Mouse (Mus musculus): Measurements from ENCODE around the gene Olfr690.

DNA sequence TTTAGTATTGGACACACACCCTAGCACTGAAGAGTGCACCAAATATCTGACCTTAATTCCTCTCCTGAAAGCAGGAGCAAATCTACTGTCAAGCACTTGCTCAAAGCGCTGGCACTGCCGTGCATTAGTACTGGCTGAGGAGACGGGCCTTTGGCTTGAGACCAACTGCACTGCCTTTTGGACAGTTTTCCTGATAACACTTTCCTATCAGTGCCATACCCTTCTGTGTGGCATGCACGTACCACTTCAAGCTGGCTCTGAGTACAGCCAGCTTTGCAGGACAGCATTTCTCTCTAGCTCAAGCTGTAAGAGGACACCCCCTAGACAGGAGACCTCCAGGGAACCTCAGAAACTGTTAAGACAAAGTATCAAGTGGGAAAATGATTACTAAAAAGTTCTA is 39.6 kb upstream of the Olfr690 start:
- TF ChIP-seq CTCF (IDR thresholded peaks at IDR 0.05; ENCODE audit: low read depth, low read length) (no peak), POLR2A (IDR thresholded peaks at IDR 0.05; ENCODE audit: extremely low read depth, insufficient read depth, low read length) (no peak)

Data from liver, adult 2 months (tissue).